Mouse (Mus musculus): ENCODE data around the gene Ppp2r5e.

GRCm38 (mm10) chr12:75446245-75446644 lies 149.8 kb downstream of the Ppp2r5e start:
- TF ChIP-seq CTCF (conservative IDR thresholded peaks at IDR 0.05; ENCODE audit: insufficient read depth, insufficient read length, low read depth, low read length), result no peak
- TF ChIP-seq POLR2A (IDR thresholded peaks at IDR 0.05; ENCODE audit: low read depth, low read length), result no peak

Data from kidney, adult 2 months (tissue).